Mouse (Mus musculus): ENCODE data around the gene Ctcf. TPM values are rescaled to one million over a fixed set of nuclear protein-coding genes. Genes with fewer than 3 reads are reported as not detected.
A peak's percentile ranks its signal among the peaks of the same experiment; 100 is the strongest.

Ctcf gene
- polyA plus RNA-seq, 1 experiment, result 123 TPM

GRCm38 (mm10) chr8:105695080-105695780, 58.9 kb downstream of the Ctcf start:
- Histone ChIP-seq H3K9me3 (replicated peaks; ENCODE audit: control insufficient read depth, insufficient read depth, low read length, poor library complexity, severe bottlenecking) (no peaks in the 10 kb centered on the region), H3K27me3 (ENCODE audit: control insufficient read depth, insufficient read depth, low read length, poor library complexity, severe bottlenecking) (no peaks in the 10 kb centered on the region), H3K4me1 (ENCODE audit: control insufficient read depth, insufficient read depth, low read length) (no peaks in the 10 kb centered on the region), H3K27ac (ENCODE audit: insufficient read depth, low read length) (no peak overlapping the region), H3K36me3 (ENCODE audit: control insufficient read depth, insufficient read depth, low read length, poor library complexity, severe bottlenecking) (0 out of 2 replicates have a peak, but pooled peaks cover 5% of the 10 kb centered on the region), H3K4me3 (ENCODE audit: low read depth, low read length) (no peak overlapping the region), H3K9ac (ENCODE audit: low read depth, poor library complexity, severe bottlenecking) (peak overlapping the region; percentile 17; the same call in 1 of the 2 replicates)
- TF ChIP-seq CTCF (IDR thresholded peaks at IDR 0.05; ENCODE audit: low read depth, low read length) (no peak), EP300 (IDR thresholded peaks at IDR 0.05; ENCODE audit: insufficient read depth, low read depth, low read length) (no peak), POLR2A (IDR thresholded peaks at IDR 0.05; ENCODE audit: insufficient read depth, low read length) (no peak)

GRCm38 (mm10) chr8:105697196-105697780, 60.9 kb downstream of the Ctcf start:
- H3K4me3 ChIP-seq (ENCODE audit: low read depth, low read length), result no peak overlapping the region
- H3K27ac ChIP-seq (ENCODE audit: insufficient read depth, low read length), result no peak overlapping the region
- no peak for TF ChIP-seq CTCF (IDR thresholded peaks at IDR 0.05; ENCODE audit: low read depth, low read length)
- no peak for TF ChIP-seq EP300 (IDR thresholded peaks at IDR 0.05; ENCODE audit: insufficient read depth, low read depth, low read length)
- no peak for TF ChIP-seq POLR2A (IDR thresholded peaks at IDR 0.05; ENCODE audit: insufficient read depth, low read length)
- no peaks in the 10 kb centered on the region for H3K9me3 ChIP-seq (replicated peaks; ENCODE audit: control insufficient read depth, insufficient read depth, low read length, poor library complexity, severe bottlenecking)
- 0 out of 2 replicates have a peak, but pooled peaks cover 5% of the 10 kb centered on the region for H3K36me3 ChIP-seq (ENCODE audit: control insufficient read depth, insufficient read depth, low read length, poor library complexity, severe bottlenecking)
- no peaks in the 10 kb centered on the region for H3K4me1 ChIP-seq (ENCODE audit: control insufficient read depth, insufficient read depth, low read length)
- H3K9ac ChIP-seq (ENCODE audit: low read depth, poor library complexity, severe bottlenecking), result no peak overlapping the region
- H3K27me3 ChIP-seq (ENCODE audit: control insufficient read depth, insufficient read depth, low read length, poor library complexity, severe bottlenecking), result no peaks in the 10 kb centered on the region

- no peaks in the 10 kb centered on the region for H3K4me1 ChIP-seq (ENCODE audit: control insufficient read depth, insufficient read depth, low read length)
- no peaks in the 10 kb centered on the region for H3K27me3 ChIP-seq (ENCODE audit: control insufficient read depth, insufficient read depth, low read length, poor library complexity, severe bottlenecking)
- TF ChIP-seq POLR2A (IDR thresholded peaks at IDR 0.05; ENCODE audit: insufficient read depth, low read length) (no peak), CTCF (IDR thresholded peaks at IDR 0.05; ENCODE audit: low read depth, low read length) (no peak), EP300 (IDR thresholded peaks at IDR 0.05; ENCODE audit: insufficient read depth, low read depth, low read length) (no peak)
- H3K9me3 ChIP-seq (replicated peaks; ENCODE audit: control insufficient read depth, insufficient read depth, low read length, poor library complexity, severe bottlenecking), result no peaks in the 10 kb centered on the region
- H3K4me3 ChIP-seq (ENCODE audit: low read depth, low read length), result no peak overlapping the region
- no peak overlapping the region for H3K9ac ChIP-seq (ENCODE audit: low read depth, poor library complexity, severe bottlenecking)
- no peak overlapping the region for H3K27ac ChIP-seq (ENCODE audit: insufficient read depth, low read length)
- H3K36me3 ChIP-seq (ENCODE audit: control insufficient read depth, insufficient read depth, low read length, poor library complexity, severe bottlenecking), result peaks cover 16% of the 10 kb centered on the region
These were observed 62.4 kb downstream of the Ctcf start for GRCm38 (mm10) chr8:105698734-105699133.

DNA sequence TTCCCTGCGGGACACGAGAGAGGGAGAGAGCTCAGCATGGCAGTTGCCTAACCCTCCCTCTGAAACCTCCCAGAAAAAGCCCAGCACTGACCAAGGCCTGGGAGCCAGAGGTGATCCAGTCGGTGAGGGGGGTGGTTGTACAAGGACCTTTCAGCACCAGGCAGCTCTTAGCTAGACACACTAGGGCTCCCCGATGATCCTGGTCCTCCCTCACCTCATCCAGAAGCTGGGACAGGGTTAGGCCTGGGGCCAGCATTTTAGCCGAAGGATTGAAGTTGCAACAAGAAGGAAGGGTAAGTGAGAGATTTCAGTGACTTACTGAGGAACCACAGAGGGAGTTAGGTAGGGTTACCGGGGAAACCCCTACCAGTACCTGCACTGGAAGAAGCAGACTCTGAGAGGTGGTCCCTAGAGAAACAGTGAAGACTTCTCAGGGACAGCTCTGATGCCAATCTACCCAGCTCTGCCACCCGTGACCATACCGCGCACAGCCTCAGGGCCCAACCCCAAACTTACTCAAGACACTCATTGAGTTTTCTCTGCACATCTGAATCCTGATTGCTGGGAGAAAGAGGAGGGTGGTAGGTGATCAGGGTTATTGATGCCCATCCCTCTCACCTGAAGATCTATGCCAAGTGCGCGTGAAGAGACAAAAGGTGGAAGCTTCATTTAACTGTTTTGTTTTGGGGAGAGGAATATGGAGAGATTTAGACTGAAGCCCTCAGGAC, 63.3 kb downstream of the Ctcf start:
- no peaks in the 10 kb centered on the region for H3K4me1 ChIP-seq (ENCODE audit: control insufficient read depth, insufficient read depth, low read length)
- no peak for TF ChIP-seq CTCF (IDR thresholded peaks at IDR 0.05; ENCODE audit: low read depth, low read length)
- no peak for TF ChIP-seq POLR2A (IDR thresholded peaks at IDR 0.05; ENCODE audit: insufficient read depth, low read length)
- no peak for TF ChIP-seq EP300 (IDR thresholded peaks at IDR 0.05; ENCODE audit: insufficient read depth, low read depth, low read length)
- no peak overlapping the region for H3K4me3 ChIP-seq (ENCODE audit: low read depth, low read length)
- H3K36me3 ChIP-seq (ENCODE audit: control insufficient read depth, insufficient read depth, low read length, poor library complexity, severe bottlenecking), result peaks cover 17% of the 10 kb centered on the region
- peak overlapping the region; percentile 64; the same call in 1 of the 2 replicates for H3K9ac ChIP-seq (ENCODE audit: low read depth, poor library complexity, severe bottlenecking)
- H3K27me3 ChIP-seq (ENCODE audit: control insufficient read depth, insufficient read depth, low read length, poor library complexity, severe bottlenecking), result no peaks in the 10 kb centered on the region
- H3K27ac ChIP-seq (ENCODE audit: insufficient read depth, low read length), result no peak overlapping the region
- no peaks in the 10 kb centered on the region for H3K9me3 ChIP-seq (replicated peaks; ENCODE audit: control insufficient read depth, insufficient read depth, low read length, poor library complexity, severe bottlenecking)

DNA sequence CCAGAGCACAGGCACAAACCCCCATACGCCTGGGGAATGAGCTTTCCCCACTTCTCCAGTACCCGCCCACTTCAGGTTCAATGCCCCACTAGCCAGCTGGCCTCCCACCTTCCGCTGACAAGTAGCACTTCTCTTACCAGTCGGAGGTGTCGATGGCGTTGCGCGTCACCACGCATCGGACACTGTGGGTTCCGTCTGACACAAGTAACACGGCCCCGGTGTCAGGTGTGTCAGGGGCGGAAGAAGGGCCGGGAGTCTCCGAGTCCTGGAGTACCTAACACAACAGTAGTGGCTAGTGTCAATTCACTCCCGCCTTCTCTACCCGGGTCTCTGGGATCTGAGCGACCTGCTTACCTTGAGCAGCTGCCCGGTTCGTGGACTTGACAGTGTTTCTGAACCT, 64.2 kb downstream of the Ctcf start:
- TF ChIP-seq EP300 (IDR thresholded peaks at IDR 0.05; ENCODE audit: insufficient read depth, low read depth, low read length), result no peak
- TF ChIP-seq POLR2A (IDR thresholded peaks at IDR 0.05; ENCODE audit: insufficient read depth, low read length), result no peak
- no peak for TF ChIP-seq CTCF (IDR thresholded peaks at IDR 0.05; ENCODE audit: low read depth, low read length)
- Histone ChIP-seq H3K4me1 (ENCODE audit: control insufficient read depth, insufficient read depth, low read length) (no peaks in the 10 kb centered on the region), H3K27ac (ENCODE audit: insufficient read depth, low read length) (no peak overlapping the region), H3K4me3 (ENCODE audit: low read depth, low read length) (peak overlapping the region; percentile 76), H3K27me3 (ENCODE audit: control insufficient read depth, insufficient read depth, low read length, poor library complexity, severe bottlenecking) (no peaks in the 10 kb centered on the region), H3K36me3 (ENCODE audit: control insufficient read depth, insufficient read depth, low read length, poor library complexity, severe bottlenecking) (peaks cover 17% of the 10 kb centered on the region), H3K9me3 (replicated peaks; ENCODE audit: control insufficient read depth, insufficient read depth, low read length, poor library complexity, severe bottlenecking) (no peaks in the 10 kb centered on the region), H3K9ac (ENCODE audit: low read depth, poor library complexity, severe bottlenecking) (peak overlapping the region; percentile 64)
